Mouse (Mus musculus): ENCODE measurements at regions not wholly inside any gene's neighbourhood (a gene's known extent, or its start where the extent isn't known, plus 50 kb on each side); places are given as distances from the start of the nearest gene placed in this dataset.

DNA sequence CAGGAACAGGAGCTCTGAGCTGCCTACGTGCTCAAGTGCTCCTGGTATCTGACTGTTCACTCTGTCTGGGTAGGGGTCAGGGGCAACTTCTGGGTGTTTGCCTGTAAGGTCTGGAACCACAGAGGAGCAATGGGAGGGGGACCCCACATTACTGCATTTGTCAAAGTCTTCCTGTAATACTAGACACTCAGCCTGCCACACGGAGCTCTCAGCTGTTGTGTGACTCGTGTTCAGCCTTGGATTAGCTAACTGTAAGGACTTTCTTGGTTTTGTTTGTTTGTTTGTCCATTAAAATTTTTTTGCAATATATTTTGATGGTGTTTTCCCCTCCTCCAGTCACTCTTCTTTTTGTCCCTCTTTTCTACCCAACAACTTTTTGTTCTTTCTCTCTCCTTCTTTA, 74.4 kb upstream of the Tnrc6c start:
- DNase-seq (ENCODE audit: low read depth, low spot score): no peak
- Histone ChIP-seq H3K4me1 (ENCODE audit: control insufficient read depth in 2 of 2, insufficient read depth in 2 of 2, low read length in 2 of 2, poor library complexity in 1 of 2) (no peaks in the 10 kb centered on the region), H3K9ac (ENCODE audit: insufficient read depth, low read depth, low read length, poor library complexity, severe bottlenecking) (no peak overlapping the region), H3K9me3 (ENCODE audit: control insufficient read depth, insufficient read depth, low read depth, low read length) (no peaks in the 10 kb centered on the region), H3K36me3 (ENCODE audit: control insufficient read depth, insufficient read depth, low read length, poor library complexity, severe bottlenecking) (no peaks in the 10 kb centered on the region), H3K27ac (ENCODE audit: insufficient read depth, low read depth, low read length, poor library complexity, severe bottlenecking) (no peak overlapping the region), H3K4me3 (ENCODE audit: insufficient read depth in 1 of 2, low read depth in 1 of 2, low read length in 2 of 2, poor library complexity in 1 of 2, severe bottlenecking in 1 of 2) (no peak overlapping the region)
- in situ Hi-C loops (cut with MboI; ENCODE audit: low sequenced_read_pairs in 2 of 2, unreplicated experiment in 2 of 2): no loop called here
- TF ChIP-seq ZNF384 (IDR thresholded peaks at IDR 0.05; ENCODE audit: low read depth, low read length) (no peak), CHD2 (IDR thresholded peaks at IDR 0.05; ENCODE audit: low read depth, low read length) (no peak), HCFC1 (IDR thresholded peaks at IDR 0.05; ENCODE audit: borderline replicate concordance, insufficient read depth, low read length) (no peak), ZC3H11A (IDR thresholded peaks at IDR 0.05; ENCODE audit: borderline replicate concordance, low read depth, low read length) (no peak), MAFK (IDR thresholded peaks at IDR 0.05; ENCODE audit: insufficient read depth, low read depth, low read length) (no peak)

DNA sequence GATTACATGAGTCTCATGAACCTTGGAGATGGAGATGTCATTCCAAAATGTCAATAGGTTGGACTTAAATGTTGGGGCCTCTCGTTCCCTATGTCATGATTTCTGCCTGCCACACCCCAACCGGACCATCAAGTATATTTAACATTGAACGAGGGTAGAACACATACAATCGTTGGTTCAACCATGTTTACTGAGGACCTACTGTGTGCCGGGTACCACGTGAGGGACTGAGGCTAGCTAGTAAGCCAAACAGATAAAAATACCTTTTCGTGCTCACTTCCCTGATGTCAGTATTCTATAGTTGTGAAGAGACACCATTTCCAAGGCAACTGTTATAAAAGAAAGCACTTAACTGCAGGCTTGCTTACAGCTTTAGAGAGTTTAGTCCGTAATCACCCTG, 70.6 kb upstream of the Tnrc6c start:
- Histone ChIP-seq H3K9ac (ENCODE audit: insufficient read depth, low read depth, low read length, poor library complexity, severe bottlenecking) (no peak overlapping the region), H3K9me3 (ENCODE audit: control insufficient read depth, insufficient read depth, low read depth, low read length) (no peaks in the 10 kb centered on the region), H3K4me1 (ENCODE audit: control insufficient read depth in 2 of 2, insufficient read depth in 2 of 2, low read length in 2 of 2, poor library complexity in 1 of 2) (peaks cover 7 to 9% of the 10 kb centered on the region in 2 experiments), H3K27ac (ENCODE audit: insufficient read depth, low read depth, low read length, poor library complexity, severe bottlenecking) (no peak overlapping the region), H3K4me3 (ENCODE audit: insufficient read depth in 1 of 2, low read depth in 1 of 2, low read length in 2 of 2, poor library complexity in 1 of 2, severe bottlenecking in 1 of 2) (no peak overlapping the region), H3K36me3 (ENCODE audit: control insufficient read depth, insufficient read depth, low read length, poor library complexity, severe bottlenecking) (no peaks in the 10 kb centered on the region; the same call in 1 of the 2 replicates)
- DNase-seq (ENCODE audit: low read depth, low spot score): no peak
- in situ Hi-C loops (cut with MboI; ENCODE audit: low sequenced_read_pairs in 2 of 2, unreplicated experiment in 2 of 2): no loop called here
- no peak for TF ChIP-seq MAFK (IDR thresholded peaks at IDR 0.05; ENCODE audit: insufficient read depth, low read depth, low read length)
- TF ChIP-seq CHD2 (IDR thresholded peaks at IDR 0.05; ENCODE audit: low read depth, low read length): no peak
- TF ChIP-seq ZNF384 (IDR thresholded peaks at IDR 0.05; ENCODE audit: low read depth, low read length): no peak
- TF ChIP-seq HCFC1 (IDR thresholded peaks at IDR 0.05; ENCODE audit: borderline replicate concordance, insufficient read depth, low read length): no peak
- no peak for TF ChIP-seq ZC3H11A (IDR thresholded peaks at IDR 0.05; ENCODE audit: borderline replicate concordance, low read depth, low read length)

DNA sequence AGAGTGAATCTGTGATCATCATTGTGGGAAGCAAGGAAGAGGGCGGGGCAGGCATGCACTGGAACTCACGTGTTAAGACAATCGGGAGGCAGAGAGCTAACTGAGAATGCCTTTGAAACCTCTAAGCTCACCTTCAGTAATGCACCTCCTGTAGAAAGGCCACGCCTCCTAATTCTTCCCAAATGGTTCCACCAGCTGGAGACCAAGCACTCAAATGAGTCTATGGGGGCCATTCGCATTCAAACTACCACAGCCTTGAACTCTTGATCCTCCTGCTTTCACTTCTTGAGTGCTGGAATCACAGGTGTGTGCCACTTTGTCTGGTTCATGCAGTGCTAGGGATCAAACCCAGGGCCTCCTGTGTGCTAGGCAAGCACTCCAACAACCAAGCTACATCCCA, 68.5 kb upstream of the Tnrc6c start:
- Histone ChIP-seq H3K4me3 (ENCODE audit: insufficient read depth in 1 of 2, low read depth in 1 of 2, low read length in 2 of 2, poor library complexity in 1 of 2, severe bottlenecking in 1 of 2) (no peak overlapping the region), H3K9me3 (ENCODE audit: control insufficient read depth, insufficient read depth, low read depth, low read length) (no peaks in the 10 kb centered on the region), H3K4me1 (ENCODE audit: control insufficient read depth in 2 of 2, insufficient read depth in 2 of 2, low read length in 2 of 2, poor library complexity in 1 of 2) (peaks cover 7 to 12% of the 10 kb centered on the region in 2 experiments), H3K9ac (ENCODE audit: insufficient read depth, low read depth, low read length, poor library complexity, severe bottlenecking) (no peak overlapping the region), H3K27ac (ENCODE audit: insufficient read depth, low read depth, low read length, poor library complexity, severe bottlenecking) (peak overlapping the region; percentile 79), H3K36me3 (ENCODE audit: control insufficient read depth, insufficient read depth, low read length, poor library complexity, severe bottlenecking) (no peaks in the 10 kb centered on the region; the same call in 1 of the 2 replicates)
- peak; percentile 78 for DNase-seq (ENCODE audit: low read depth, low spot score)
- in situ Hi-C loops (cut with MboI; ENCODE audit: low sequenced_read_pairs in 2 of 2, unreplicated experiment in 2 of 2): no loop called here
- TF ChIP-seq MAFK (IDR thresholded peaks at IDR 0.05; ENCODE audit: insufficient read depth, low read depth, low read length): no peak
- no peak for TF ChIP-seq CHD2 (IDR thresholded peaks at IDR 0.05; ENCODE audit: low read depth, low read length)

DNA sequence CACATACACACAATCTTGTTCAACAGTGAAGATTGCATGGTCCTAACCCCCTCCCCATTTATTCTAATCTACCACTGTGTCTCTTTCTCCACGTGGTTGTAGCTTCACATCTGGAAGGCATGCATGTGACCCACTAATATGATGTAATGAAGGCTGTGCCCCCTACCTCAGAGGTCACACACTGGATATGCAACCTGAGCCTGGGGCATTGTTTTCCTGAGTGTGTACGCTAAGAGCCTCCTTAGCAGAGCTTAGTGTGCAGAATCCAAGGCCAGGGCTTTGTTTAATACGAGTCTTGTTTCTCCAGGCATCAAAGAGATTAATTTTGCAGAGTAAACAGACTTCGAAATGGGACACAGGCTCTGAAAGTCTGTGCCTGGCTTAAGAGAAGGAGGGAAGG, 68.0 kb upstream of the Tnrc6c start:
- peak overlapping the region; percentile 79; the same call in 1 of the 2 replicates for H3K27ac ChIP-seq (ENCODE audit: insufficient read depth, low read depth, low read length, poor library complexity, severe bottlenecking)

DNA sequence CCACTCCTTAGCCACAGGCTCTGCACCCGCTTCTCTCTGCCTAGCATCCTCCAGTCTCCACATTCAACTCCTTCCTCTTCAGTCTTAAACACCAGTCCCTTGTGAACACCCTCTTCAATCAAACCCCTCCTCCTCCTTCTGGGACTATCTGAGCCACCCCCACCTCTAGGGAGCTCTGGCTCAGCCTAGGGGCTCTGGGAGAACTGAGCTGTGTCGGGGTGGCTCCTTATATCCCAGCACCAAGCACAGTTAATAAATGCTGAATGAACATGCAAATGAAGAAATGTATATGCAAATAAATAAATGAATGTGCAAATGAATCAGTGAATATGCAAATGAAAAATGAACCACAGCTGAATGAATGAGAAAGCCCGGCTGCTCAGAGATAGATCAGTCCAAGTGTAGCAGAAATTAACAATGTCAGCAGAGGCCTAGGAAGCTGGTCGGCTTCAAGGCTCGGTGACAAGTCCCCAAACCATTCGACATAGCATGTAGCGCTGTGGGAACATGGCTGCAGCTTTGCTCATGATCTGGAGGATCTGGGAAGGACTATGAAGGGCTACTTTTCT, 67.1 kb upstream of the Tnrc6c start:
- Histone ChIP-seq H3K4me1 (ENCODE audit: control insufficient read depth in 2 of 2, insufficient read depth in 2 of 2, low read length in 2 of 2, poor library complexity in 1 of 2) (peaks cover 7 to 12% of the 10 kb centered on the region in 2 experiments), H3K27ac (ENCODE audit: insufficient read depth, low read depth, low read length, poor library complexity, severe bottlenecking) (no peak overlapping the region; the same call in 1 of the 2 replicates), H3K9ac (ENCODE audit: insufficient read depth, low read depth, low read length, poor library complexity, severe bottlenecking) (peak overlapping the region; percentile 36; the same call in 1 of the 2 replicates), H3K4me3 (ENCODE audit: insufficient read depth in 1 of 2, low read depth in 1 of 2, low read length in 2 of 2, poor library complexity in 1 of 2, severe bottlenecking in 1 of 2) (peak overlapping the region in 1 of 2 experiments; percentile 7; a peak in 2 of 4 replicates), H3K36me3 (ENCODE audit: control insufficient read depth, insufficient read depth, low read length, poor library complexity, severe bottlenecking) (peaks cover 4% of the 10 kb centered on the region; the same call in 1 of the 2 replicates), H3K9me3 (ENCODE audit: control insufficient read depth, insufficient read depth, low read depth, low read length) (no peaks in the 10 kb centered on the region)
- in situ Hi-C loops (cut with MboI; ENCODE audit: low sequenced_read_pairs in 2 of 2, unreplicated experiment in 2 of 2): no loop called here
- no peak for TF ChIP-seq ZNF384 (IDR thresholded peaks at IDR 0.05; ENCODE audit: low read depth, low read length)
- no peak for TF ChIP-seq CHD2 (IDR thresholded peaks at IDR 0.05; ENCODE audit: low read depth, low read length)
- TF ChIP-seq ZC3H11A (IDR thresholded peaks at IDR 0.05; ENCODE audit: borderline replicate concordance, low read depth, low read length): no peak
- no peak for TF ChIP-seq HCFC1 (IDR thresholded peaks at IDR 0.05; ENCODE audit: borderline replicate concordance, insufficient read depth, low read length)
- TF ChIP-seq MAFK (IDR thresholded peaks at IDR 0.05; ENCODE audit: insufficient read depth, low read depth, low read length): no peak
- DNase-seq (ENCODE audit: low read depth, low spot score): no peak

More for the DNA sequence above, 68.0 kb upstream of the Tnrc6c start:
- H3K9me3 ChIP-seq (ENCODE audit: control insufficient read depth, insufficient read depth, low read depth, low read length): no peaks in the 10 kb centered on the region
- peaks cover 7 to 12% of the 10 kb centered on the region in 2 experiments for H3K4me1 ChIP-seq (ENCODE audit: control insufficient read depth in 2 of 2, insufficient read depth in 2 of 2, low read length in 2 of 2, poor library complexity in 1 of 2)
- H3K36me3 ChIP-seq (ENCODE audit: control insufficient read depth, insufficient read depth, low read length, poor library complexity, severe bottlenecking): no peaks in the 10 kb centered on the region; the same call in 1 of the 2 replicates
- DNase-seq (ENCODE audit: low read depth, low spot score): no peak
- TF ChIP-seq MAFK (IDR thresholded peaks at IDR 0.05; ENCODE audit: insufficient read depth, low read depth, low read length) (0 out of 2 replicates have a peak, but pooled peaks have one; percentile 37), HCFC1 (IDR thresholded peaks at IDR 0.05; ENCODE audit: borderline replicate concordance, insufficient read depth, low read length) (no peak)
- H3K4me3 ChIP-seq (ENCODE audit: insufficient read depth in 1 of 2, low read depth in 1 of 2, low read length in 2 of 2, poor library complexity in 1 of 2, severe bottlenecking in 1 of 2): peak overlapping the region; percentile 7 to 28; a peak in 2 of 4 replicates
- peak overlapping the region; percentile 36 for H3K9ac ChIP-seq (ENCODE audit: insufficient read depth, low read depth, low read length, poor library complexity, severe bottlenecking)
- in situ Hi-C loops (cut with MboI; ENCODE audit: low sequenced_read_pairs in 2 of 2, unreplicated experiment in 2 of 2): no loop called here

Measured in ES-E14 (cell line).